Mouse (Mus musculus) left cerebral cortex, postnatal 36 days (tissue): Measurements from ENCODE around the gene Sds. TPM values are rescaled to one million over a fixed set of nuclear protein-coding genes. Genes with fewer than 3 reads are reported as not detected.

Experiments
- total RNA-seq, 2 experiments: library from RNA; stranded (reverse); gene quantifications; 2 replicates each; pipeline ENCODE4 v1.2.3; 2021

The Sds gene
- total RNA-seq, 2 experiments from 2014 or later: not detected

Other genes starting within 250 kb of the Sds start
- not detected for gene Lhx5, start 44.8 kb upstream of the Sds start, total RNA-seq
- gene Sdsl, start 3.7 kb upstream of the Sds start, total RNA-seq: 1 to 10 TPM; 5.5 to 5.7 TPM
- gene Plbd2, start 27.1 kb downstream of the Sds start, total RNA-seq: 10 to 100 TPM; 57.2 to 66.1 TPM
- gene Slc8b1, start 34.6 kb downstream of the Sds start, total RNA-seq: 1 to 10 TPM; 4.2 to 8.2 TPM
- 10 to 100 TPM; 32.9 to 36.0 TPM for gene Tpcn1, start 112.1 kb downstream of the Sds start, total RNA-seq
- 1 to 10 TPM in 1 of 2 experiments, under 1 TPM in 1; 0.81 to 1.1 TPM for gene Iqcd, start 112.5 kb downstream of the Sds start, total RNA-seq
- gene Rita1, start 136.1 kb downstream of the Sds start, total RNA-seq: 10 to 100 TPM; 35.7 to 36.3 TPM
- 10 to 100 TPM; 36.9 to 43.1 TPM for gene Ddx54, start 136.2 kb downstream of the Sds start, total RNA-seq
- not detected for gene Cfap73, start 157.7 kb downstream of the Sds start, total RNA-seq
- 10 to 100 TPM; 90.0 to 92.7 TPM for gene Rasal1, start 172.3 kb downstream of the Sds start, total RNA-seq
- gene Dtx1, start 235.4 kb downstream of the Sds start, total RNA-seq: 10 to 100 TPM; 67.3 to 71.3 TPM